Mouse (Mus musculus): ENCODE results near the gene Pax6. TPM values are rescaled to one million over a fixed set of nuclear protein-coding genes. Genes with fewer than 3 reads are reported as not detected.
A peak's percentile ranks its signal among the peaks of the same experiment; 100 is the strongest.

Pax6 gene
- polyA plus RNA-seq, 1 experiment from 2014 or later = 20.8 TPM

DNA sequence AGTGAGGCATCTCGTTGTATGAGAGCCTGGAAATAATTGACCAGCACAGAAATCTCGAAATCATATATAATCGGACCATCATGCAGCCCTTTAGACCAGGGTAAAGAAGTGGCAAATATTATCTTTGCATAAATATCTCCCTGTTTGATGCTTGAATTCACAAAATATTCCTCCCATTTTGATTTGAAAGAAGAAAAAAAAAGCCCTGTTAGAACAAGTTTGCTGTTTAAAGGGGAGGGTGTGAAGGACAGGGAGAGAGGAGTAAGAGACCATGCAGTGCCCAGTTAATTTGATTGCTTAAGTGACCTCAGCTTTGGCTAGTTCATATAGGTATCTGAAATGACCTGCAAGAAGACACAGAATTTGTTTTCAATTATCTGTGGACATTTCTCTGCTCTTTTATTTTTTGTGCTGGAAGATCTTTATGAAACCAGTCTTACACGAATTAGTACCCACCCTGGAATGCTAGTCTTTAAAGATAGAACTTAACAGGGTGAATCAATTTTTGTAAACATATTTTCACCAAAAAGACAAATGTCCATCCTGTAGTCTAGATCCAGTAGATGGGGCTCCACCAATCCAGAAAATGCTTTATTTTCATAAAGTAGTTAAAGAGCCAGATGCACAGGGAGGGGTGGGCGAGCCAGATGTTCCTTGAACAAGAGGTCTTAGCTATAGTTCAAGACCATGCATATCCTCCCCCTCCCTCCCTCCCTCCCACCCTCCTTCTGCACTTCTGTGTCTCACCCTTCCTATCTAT is 3.0 kb upstream of the Pax6 start:
- Histone ChIP-seq H3K27me3 (peaks cover 90% of the 10 kb centered on the region), H3K4me2 (replicated peaks) (no peak overlapping the region), H3K27ac (no peak overlapping the region), H3K9me3 (no peaks in the 10 kb centered on the region), H3K36me3 (no peaks in the 10 kb centered on the region), H3K9ac (no peak overlapping the region), H3K4me1 (peaks cover 3% of the 10 kb centered on the region; the same call in 1 of the 2 replicates), H3K4me3 (no peak overlapping the region)
- WGBS = 10% methylated on average over 5 of the region's 5 CpGs
- ATAC-seq (ENCODE audit: insufficient number of reproducible peaks, insufficient read depth, low FRiP score, low TSS enrichment) = no peak

DNA sequence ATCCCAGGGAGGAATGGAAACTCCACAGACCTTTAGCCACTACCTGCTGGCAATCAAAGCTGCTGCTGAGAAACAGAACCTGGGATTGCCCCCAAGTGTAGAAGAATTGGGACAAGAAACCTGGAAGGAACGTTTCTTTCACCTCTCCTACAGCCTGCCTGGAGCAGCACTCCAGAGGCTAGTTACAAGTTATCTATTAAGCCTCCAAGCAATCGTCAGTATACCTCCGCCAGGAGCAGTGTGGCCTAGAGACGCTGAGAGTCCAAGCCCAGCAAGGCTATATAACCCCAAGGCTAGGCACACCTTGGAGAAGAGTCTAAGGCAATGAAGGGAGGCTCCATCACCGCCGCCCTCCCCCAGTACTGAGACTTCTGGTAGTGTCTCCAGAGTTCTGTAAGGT is 2.4 kb upstream of the Pax6 start:
- no peak overlapping the region for H3K4me2 ChIP-seq (replicated peaks)
- peak; percentile 31; the same call in 1 of the 2 replicates for ATAC-seq (ENCODE audit: insufficient number of reproducible peaks, insufficient read depth, low FRiP score, low TSS enrichment)
- no peaks in the 10 kb centered on the region for H3K9me3 ChIP-seq
- no peak overlapping the region for H3K9ac ChIP-seq
- 0 out of 2 replicates have a peak, but pooled peaks cover 3% of the 10 kb centered on the region for H3K4me1 ChIP-seq
- WGBS = 6% methylated on average over 6 of the region's 6 CpGs
- H3K36me3 ChIP-seq = no peaks in the 10 kb centered on the region
- H3K27ac ChIP-seq = no peak overlapping the region
- 0 out of 2 replicates have a peak overlapping the region, but pooled peaks have one; percentile 1 for H3K4me3 ChIP-seq
- peaks cover 90% of the 10 kb centered on the region for H3K27me3 ChIP-seq

DNA sequence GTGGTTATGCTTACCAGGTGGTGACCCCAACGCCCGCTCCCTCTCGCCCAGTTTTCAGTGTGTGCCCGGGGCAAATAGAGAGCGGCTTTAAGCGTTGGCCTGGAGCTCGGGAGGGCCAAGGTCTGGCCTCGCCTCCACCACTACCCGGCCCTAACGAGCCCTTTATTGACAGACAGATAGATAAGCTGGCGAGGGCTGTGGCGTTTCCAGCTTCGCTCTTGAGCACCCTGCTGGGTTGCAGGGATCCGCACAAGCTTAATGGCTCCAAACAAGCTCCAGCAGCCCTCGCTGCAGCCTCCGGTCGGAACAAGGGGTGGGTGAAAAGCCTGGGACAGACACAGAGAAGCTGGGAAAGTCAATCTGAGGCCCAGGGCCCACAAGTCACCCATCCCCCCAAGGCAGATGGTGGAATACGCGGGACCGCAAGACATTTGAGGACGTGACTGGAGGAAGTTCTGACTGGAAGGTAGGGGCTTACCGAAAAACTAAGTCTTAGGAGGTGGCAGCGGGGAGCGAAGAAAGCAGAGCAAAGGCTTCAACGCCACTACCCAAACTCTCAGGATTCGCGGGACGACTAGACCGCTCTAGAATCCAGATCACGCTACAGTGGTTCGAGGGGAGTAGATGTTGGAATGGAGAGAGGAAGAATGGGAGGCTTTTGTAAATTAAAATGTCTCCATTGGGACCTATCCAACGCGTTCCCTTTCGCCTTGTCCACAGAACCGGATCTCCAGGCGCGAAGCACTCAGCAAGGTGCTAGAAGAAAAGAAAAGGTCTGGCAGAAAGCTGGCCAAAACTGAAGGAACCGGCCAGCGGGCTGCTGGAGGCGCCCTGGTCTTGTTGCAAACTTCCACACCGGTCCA is 1.7 kb upstream of the Pax6 start:
- Histone ChIP-seq H3K36me3 (no peaks in the 10 kb centered on the region), H3K4me2 (replicated peaks) (0 out of 2 replicates have a peak overlapping the region, but pooled peaks have one; percentile 9), H3K4me1 (0 out of 2 replicates have a peak, but pooled peaks cover 3% of the 10 kb centered on the region), H3K27ac (no peak overlapping the region), H3K27me3 (peaks cover 90% of the 10 kb centered on the region), H3K4me3 (0 out of 2 replicates have a peak overlapping the region, but pooled peaks have one; percentile 1), H3K9me3 (no peaks in the 10 kb centered on the region), H3K9ac (no peak overlapping the region)
- WGBS = 1% methylated on average over 41 of the region's 41 CpGs
- ATAC-seq (ENCODE audit: insufficient number of reproducible peaks, insufficient read depth, low FRiP score, low TSS enrichment) = peak; percentile 4; the same call in 1 of the 2 replicates

DNA sequence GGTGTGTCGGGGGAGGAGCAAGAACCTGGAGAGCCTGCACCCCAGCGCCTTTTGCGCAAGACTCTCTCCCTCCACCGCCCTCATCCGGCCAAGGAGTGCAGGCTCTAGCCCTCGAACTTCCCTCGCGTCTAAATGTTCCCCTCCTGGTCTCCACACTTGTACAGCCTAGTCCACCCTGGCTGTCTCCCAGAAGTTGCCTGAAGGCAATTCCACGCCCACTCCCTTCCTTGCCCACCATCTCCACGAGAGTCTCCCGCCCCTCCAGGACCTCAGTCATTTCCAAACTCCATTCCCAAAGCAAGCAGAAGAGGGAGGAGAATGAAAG is 1.1 kb upstream of the Pax6 start:
- H3K27me3 ChIP-seq = peaks cover 93% of the 10 kb centered on the region
- no peaks in the 10 kb centered on the region for H3K9me3 ChIP-seq
- H3K4me2 ChIP-seq (replicated peaks) = 0 out of 2 replicates have a peak overlapping the region, but pooled peaks have one; percentile 9
- WGBS = 0% methylated on average over 11 of the region's 11 CpGs
- no peaks in the 10 kb centered on the region for H3K36me3 ChIP-seq
- no peak overlapping the region for H3K4me3 ChIP-seq
- no peak for ATAC-seq (ENCODE audit: insufficient number of reproducible peaks, insufficient read depth, low FRiP score, low TSS enrichment)
- no peak overlapping the region for H3K9ac ChIP-seq
- H3K4me1 ChIP-seq = 0 out of 2 replicates have a peak, but pooled peaks cover 3% of the 10 kb centered on the region
- H3K27ac ChIP-seq = no peak overlapping the region

DNA sequence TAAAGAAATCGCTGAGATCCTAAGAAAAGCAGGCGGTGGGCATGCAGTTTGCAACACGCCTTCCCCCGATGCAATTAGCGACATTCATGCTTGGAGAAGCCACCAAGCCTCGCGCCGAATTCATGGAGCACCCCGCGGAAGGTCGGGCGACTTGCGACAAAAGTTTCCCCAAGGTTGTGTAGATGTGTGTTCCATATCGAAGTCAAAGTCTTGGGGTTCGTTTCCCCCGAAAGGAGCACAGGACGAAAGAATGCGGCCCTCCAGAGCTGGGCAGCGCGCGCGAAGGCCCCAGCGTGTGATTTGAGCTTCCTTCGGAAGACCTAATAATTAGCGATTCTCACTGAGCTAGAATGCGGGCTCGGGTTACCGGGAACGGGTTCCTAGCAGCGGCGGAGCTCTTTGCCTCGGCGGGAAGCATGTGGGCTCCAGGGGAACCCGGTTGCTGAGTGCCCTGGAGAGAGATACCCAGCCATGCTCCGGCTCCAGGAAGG is 716 bp downstream of the Pax6 start:
- under 1% methylated on average over 35 of the region's 35 CpGs for WGBS
- peak overlapping the region; percentile 19 for H3K4me3 ChIP-seq

DNA sequence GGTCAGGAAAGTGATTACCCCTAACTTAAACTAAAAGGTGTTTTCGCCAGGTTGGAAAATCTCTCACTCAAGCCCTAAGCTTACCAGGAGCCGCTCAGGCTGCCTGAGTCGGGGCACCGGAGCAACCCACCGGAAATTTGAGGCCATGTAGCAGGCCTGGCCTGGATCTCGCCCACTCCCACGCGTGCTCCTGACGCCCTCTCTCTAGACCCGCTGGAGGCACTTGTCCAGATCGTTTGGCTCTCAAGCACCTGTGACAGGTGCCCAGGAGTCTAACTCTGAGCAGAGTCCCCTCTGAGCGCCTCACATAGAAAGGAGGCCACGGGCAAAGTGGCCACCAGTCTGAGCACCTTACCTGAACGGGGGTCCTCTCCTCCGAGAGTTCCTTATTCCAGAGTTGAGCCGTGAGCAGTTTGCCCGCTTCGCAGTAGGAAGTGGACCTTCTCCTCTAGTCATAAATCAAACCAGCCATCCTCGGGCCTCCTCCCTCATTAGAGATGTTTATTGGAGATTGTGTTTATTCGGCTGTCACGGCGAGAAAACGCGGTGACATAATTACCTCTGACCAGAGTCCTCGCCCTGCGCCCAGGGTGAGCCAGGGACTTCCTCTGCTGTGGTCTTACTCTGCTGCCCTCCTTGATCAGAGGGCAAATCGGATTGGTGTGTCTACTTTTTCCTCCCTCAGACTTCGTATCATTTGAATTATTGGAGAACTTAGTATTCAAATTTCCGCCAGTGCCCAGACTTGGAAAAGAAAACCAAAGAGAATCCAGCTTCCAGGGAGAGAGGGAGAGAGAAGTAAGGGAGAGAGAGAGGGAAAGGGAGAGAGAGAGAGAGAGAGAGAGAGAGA is 1.4 kb downstream of the Pax6 start:
- Histone ChIP-seq H3K9ac (no peak overlapping the region), H3K36me3 (no peaks in the 10 kb centered on the region), H3K9me3 (no peaks in the 10 kb centered on the region), H3K4me2 (replicated peaks) (no peak overlapping the region), H3K27me3 (peaks cover 93% of the 10 kb centered on the region), H3K4me1 (peaks cover 9% of the 10 kb centered on the region; the same call in 1 of the 2 replicates), H3K27ac (no peak overlapping the region), H3K4me3 (peak overlapping the region; percentile 19)
- under 1% methylated on average over 29 of the region's 29 CpGs for WGBS
- ATAC-seq (ENCODE audit: insufficient number of reproducible peaks, insufficient read depth, low FRiP score, low TSS enrichment) = no peak

More for the DNA sequence above, 716 bp downstream of the Pax6 start:
- Histone ChIP-seq H3K9me3 (no peaks in the 10 kb centered on the region), H3K4me2 (replicated peaks) (peak overlapping the region; percentile 26), H3K27ac (no peak overlapping the region), H3K27me3 (peaks cover 93% of the 10 kb centered on the region), H3K36me3 (no peaks in the 10 kb centered on the region), H3K4me1 (0 out of 2 replicates have a peak, but pooled peaks cover 4% of the 10 kb centered on the region), H3K9ac (no peak overlapping the region)
- ATAC-seq (ENCODE audit: insufficient number of reproducible peaks, insufficient read depth, low FRiP score, low TSS enrichment) = no peak

DNA sequence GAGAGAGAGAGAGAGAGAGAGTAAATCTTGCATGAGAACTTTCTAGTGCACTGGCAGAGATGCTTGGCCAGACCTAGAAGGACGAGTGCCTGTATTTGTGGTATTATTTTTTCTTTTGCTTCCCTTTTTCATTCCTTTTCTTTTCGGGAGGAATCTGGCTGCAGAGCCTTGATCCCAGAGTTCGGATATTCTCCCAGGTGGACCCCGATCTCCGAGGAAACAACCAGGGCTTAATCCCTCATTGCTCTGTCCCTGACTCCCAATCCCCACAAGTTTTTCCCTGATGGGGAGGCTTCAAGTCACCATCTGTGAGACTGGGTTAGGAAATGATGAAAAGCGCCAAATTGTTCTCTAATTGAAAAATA is 2.0 kb downstream of the Pax6 start:
- no peak overlapping the region for H3K27ac ChIP-seq
- H3K4me1 ChIP-seq = peaks cover 12% of the 10 kb centered on the region; the same call in 1 of the 2 replicates
- WGBS = 2% methylated on average over 6 of the region's 6 CpGs
- no peak overlapping the region for H3K4me3 ChIP-seq
- H3K36me3 ChIP-seq = no peaks in the 10 kb centered on the region
- H3K4me2 ChIP-seq (replicated peaks) = 0 out of 2 replicates have a peak overlapping the region, but pooled peaks have one; percentile 11
- H3K9ac ChIP-seq = no peak overlapping the region
- no peak for ATAC-seq (ENCODE audit: insufficient number of reproducible peaks, insufficient read depth, low FRiP score, low TSS enrichment)
- H3K27me3 ChIP-seq = peaks cover 97% of the 10 kb centered on the region
- H3K9me3 ChIP-seq = no peaks in the 10 kb centered on the region

DNA sequence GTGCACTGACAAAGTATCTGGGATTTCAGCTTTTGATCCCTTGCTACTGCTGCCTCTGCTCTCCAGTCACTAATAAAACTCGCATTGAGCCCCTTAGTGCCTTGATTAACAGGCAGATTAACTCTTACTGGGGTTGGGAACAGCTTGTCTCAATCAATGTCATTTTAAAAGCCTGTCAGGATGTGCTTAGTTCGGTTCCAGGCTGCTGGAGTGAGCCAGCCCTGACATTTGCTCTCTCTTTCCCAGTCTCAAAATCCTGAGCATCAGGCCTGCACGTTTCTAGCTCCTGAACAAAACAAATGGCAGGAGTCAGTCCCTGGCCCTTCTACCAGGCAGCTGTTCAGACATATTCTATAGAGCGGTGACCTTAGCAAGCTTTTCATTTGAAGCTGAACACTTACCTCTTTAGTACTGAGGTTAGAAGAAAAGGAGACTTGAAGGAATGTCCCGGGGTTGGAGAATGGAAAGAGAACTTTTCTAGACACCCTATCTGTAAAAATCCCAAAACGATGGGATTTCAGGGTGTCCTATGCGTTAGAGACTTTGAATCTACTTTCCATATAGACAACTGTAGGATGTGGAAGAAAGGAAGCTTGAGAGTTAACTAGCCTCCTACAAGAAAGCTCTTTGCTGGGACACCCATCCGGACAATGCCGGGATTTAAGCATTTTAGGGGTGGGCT is 2.6 kb downstream of the Pax6 start:
- no peak overlapping the region for H3K9ac ChIP-seq
- H3K36me3 ChIP-seq = no peaks in the 10 kb centered on the region
- peaks cover 16% of the 10 kb centered on the region; the same call in 1 of the 2 replicates for H3K4me1 ChIP-seq
- WGBS = under 1% methylated on average over 9 of the region's 9 CpGs
- H3K4me3 ChIP-seq = 0 out of 2 replicates have a peak overlapping the region, but pooled peaks have one; percentile 3
- no peak overlapping the region for H3K27ac ChIP-seq
- H3K9me3 ChIP-seq = no peaks in the 10 kb centered on the region
- H3K27me3 ChIP-seq = peaks cover 97% of the 10 kb centered on the region
- peak overlapping the region; percentile 11; the same call in 1 of the 2 replicates for H3K4me2 ChIP-seq (replicated peaks)
- no peak for ATAC-seq (ENCODE audit: insufficient number of reproducible peaks, insufficient read depth, low FRiP score, low TSS enrichment)

DNA sequence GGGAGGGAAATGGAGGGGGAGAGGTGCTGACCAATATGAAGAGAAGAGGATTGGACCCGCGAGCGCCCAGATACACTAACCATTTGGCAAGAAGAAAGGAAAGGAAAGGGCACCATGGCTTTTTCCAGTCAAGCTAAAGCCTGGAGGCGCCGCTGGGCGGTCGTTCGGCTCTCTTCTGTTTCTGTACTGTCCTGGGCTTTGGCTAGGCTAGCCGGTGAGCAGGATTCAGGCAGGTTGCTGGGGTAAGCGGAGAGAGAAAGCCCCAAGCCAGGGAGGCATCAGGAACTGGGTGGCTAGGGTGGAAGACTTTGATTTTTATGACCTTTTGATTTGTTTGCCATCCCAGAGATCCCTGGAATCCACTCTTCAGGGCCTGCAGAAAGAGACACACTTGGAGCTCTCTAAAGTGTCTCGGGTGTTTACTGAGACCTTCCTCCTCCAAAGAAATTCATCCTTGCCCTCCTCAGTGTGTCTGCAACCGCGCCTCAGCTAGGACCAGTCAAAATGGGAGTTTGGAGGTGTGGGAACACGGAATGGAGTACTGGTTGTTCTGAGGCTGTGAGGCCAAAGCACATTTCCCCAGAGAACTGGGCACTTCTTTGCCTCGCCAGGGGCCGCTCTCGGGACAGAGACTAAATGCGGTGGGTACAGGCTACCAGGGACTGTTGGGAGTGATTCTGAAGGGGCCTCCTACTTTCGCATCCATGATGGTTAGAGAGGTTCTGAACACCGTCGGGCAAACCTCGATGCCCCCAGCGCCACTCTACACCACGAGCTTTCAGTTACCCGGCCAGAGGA is 3.3 kb downstream of the Pax6 start:
- ATAC-seq (ENCODE audit: insufficient number of reproducible peaks, insufficient read depth, low FRiP score, low TSS enrichment) = no peak
- Histone ChIP-seq H3K9me3 (no peaks in the 10 kb centered on the region), H3K9ac (no peak overlapping the region), H3K27ac (no peak overlapping the region), H3K4me3 (0 out of 2 replicates have a peak overlapping the region, but pooled peaks have one; percentile 3), H3K4me2 (replicated peaks) (peak overlapping the region; percentile 7; the same call in 1 of the 2 replicates), H3K27me3 (peaks cover 94% of the 10 kb centered on the region), H3K36me3 (no peaks in the 10 kb centered on the region), H3K4me1 (peaks cover 19% of the 10 kb centered on the region; the same call in 1 of the 2 replicates)
- 1% methylated on average over 25 of the region's 25 CpGs for WGBS

DNA sequence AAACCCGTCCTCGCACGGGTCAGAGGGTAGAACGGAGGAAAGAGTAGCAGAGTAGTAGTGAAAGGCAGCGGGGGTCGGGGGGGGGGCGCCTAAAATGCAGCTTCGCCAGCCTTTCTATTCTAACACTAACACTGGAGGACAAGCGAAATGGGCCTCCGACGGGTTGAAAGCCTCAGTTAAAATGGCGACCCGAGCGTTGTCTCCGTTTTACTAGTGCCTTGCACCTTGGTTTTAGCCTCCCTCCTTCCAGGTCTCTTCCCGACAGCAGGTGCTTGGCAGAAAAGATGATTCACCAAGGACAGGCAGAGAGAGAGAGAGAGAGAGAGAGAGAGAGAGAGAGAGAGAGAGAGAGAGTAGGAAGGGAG is 3.9 kb downstream of the Pax6 start:
- Histone ChIP-seq H3K4me2 (replicated peaks) (peak overlapping the region; percentile 7; the same call in 1 of the 2 replicates), H3K27me3 (peaks cover 91% of the 10 kb centered on the region), H3K9me3 (no peaks in the 10 kb centered on the region), H3K4me3 (no peak overlapping the region), H3K9ac (no peak overlapping the region), H3K36me3 (no peaks in the 10 kb centered on the region), H3K27ac (no peak overlapping the region), H3K4me1 (peaks cover 19% of the 10 kb centered on the region; the same call in 1 of the 2 replicates)
- WGBS = under 1% methylated on average over 16 of the region's 16 CpGs
- no peak for ATAC-seq (ENCODE audit: insufficient number of reproducible peaks, insufficient read depth, low FRiP score, low TSS enrichment)
